Mouse (Mus musculus) embryonic fibroblast, embryonic 13.5 days (primary cell): ENCODE data around the gene Coro2a. TPM values are rescaled to one million over a fixed set of nuclear protein-coding genes. Genes with fewer than 3 reads are reported as not detected.
"Not testable (repeated sequence)": the region's sequence is repeated elsewhere in the genome, so short reads cannot be mapped to it uniquely, and the experiment has no call there.

Experiments
- H3K27ac ChIP-seq: 2 replicates; pipeline ENCODE4 v1.5.1; 2012; ENCODE audit warnings: low read length, control low read depth, inconsistent platforms; ENCODE audit not compliant: insufficient read depth
- H3K4me1 ChIP-seq: 2 replicates; pipeline ENCODE4 v1.6.1; 2011; ENCODE audit warnings: low read length; ENCODE audit not compliant: control insufficient read depth, insufficient read depth
- H3K4me3 ChIP-seq: 2 replicates; pipeline ENCODE4 v1.5.1; 2011; ENCODE audit warnings: mild to moderate bottlenecking, control low read depth, low read length; ENCODE audit not compliant: insufficient read depth
- CTCF ChIP-seq: IDR thresholded peaks from 2 replicates; pipeline ENCODE4 v1.5.1; 2011; ENCODE audit warnings: mild to moderate bottlenecking, control low read depth, low read length, moderate library complexity, borderline replicate concordance; ENCODE audit not compliant: insufficient read depth
- POLR2A ChIP-seq: IDR thresholded peaks from 2 replicates; pipeline ENCODE4 v1.6.1; 2011; ENCODE audit warnings: low read depth, mild to moderate bottlenecking, control low read depth, low read length, moderate library complexity
- polyA plus RNA-seq: library from polyadenylated mRNA; stranded (reverse); fragments of >200 nt; gene quantifications from 2 replicates; pipeline ENCODE4 v1.2.4, GENCODE M21; 2011; ENCODE audit warnings: low read depth; ENCODE audit not compliant: missing spikeins, insufficient read length

The Coro2a gene
- polyA plus RNA-seq, result 0.81 and 0.82 TPM in 2 replicates

DNA sequence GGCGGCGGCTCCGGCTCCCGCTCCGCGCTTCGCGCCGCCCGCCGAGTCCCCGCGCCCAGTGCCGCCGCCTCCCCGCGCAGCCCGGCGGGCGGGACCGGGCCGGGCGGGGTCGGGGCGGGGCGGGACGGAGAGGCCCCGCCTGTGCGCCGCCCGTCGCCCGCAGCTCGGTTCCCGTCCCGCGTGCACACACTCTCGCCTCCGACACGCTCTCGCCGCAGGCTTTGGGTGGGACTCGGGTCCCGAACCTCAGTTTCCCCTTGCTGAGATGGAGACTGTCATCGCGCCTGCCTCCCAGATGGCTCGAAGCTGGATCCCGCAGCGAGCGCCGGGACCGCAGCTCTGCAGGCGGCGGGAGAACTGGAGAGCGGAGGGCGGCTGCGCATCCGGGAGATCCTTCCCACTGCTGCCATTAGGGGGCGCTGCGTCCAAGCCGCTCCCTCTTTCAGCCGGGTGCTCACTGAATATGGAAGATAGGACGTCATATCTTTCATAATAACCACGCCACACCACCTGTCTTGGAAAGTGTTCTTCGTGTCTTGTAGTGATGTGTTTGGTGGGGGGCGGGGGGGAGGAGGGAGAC is at the start of gene Coro2a:
Coro2a (minus strand) TSS at position 359 of the 580 bp plus-strand sequence.
- no peak for TF ChIP-seq POLR2A
- TF ChIP-seq CTCF, result peak; percentile 83
- Histone ChIP-seq H3K27ac (no peak within 1 kb of the TSS), H3K4me1 (no peaks in the 10 kb centered on the region), H3K4me3 (peak within 1 kb of the TSS; percentile 53)

- H3K27ac ChIP-seq, result peak within 1 kb of the TSS; percentile 74
- no peak for TF ChIP-seq CTCF
- peak; percentile 59 for TF ChIP-seq POLR2A
- no peaks in the 10 kb centered on the region for H3K4me1 ChIP-seq
- peak within 1 kb of the TSS; percentile 85 for H3K4me3 ChIP-seq
These were observed 48.2 kb upstream of the Coro2a start, which contains the start of gene Tbc1d2 for GRCm38 (mm10) chr4:46650086-46650753. TSS of gene Tbc1d2 (minus strand) at chr4:46650209.

- Histone ChIP-seq H3K4me1 (no peaks in the 10 kb centered on the region), H3K27ac (peak overlapping the region; percentile 74), H3K4me3 (peak overlapping the region; percentile 85)
- TF ChIP-seq CTCF, result no peak
- TF ChIP-seq POLR2A, result no peak
These were observed 47.2 kb upstream of the Coro2a start for GRCm38 (mm10) chr4:46649161-46649560.

DNA sequence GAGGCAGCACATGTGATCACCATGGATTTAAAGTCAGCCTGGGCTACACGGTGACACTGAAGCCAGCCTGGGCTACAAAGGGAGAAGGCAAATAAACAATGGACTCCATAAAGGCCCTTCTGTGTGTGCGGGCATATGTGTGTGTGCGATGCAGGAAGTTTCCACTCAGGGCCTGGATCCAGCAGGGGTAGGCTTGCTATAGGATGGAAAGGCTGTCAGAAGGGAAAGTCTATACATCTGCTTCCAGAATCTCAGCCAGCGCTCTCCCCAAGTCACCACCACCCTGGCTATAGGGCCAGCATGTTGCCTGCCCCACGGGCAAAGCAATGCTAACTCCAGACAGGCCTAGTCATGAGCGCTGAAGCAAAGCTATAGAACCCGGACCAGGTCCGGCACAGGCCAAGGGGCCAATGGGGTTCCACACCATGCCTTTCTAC is 41.7 kb upstream of the Coro2a start:
- TF ChIP-seq POLR2A (no peak), CTCF (no peak)
- Histone ChIP-seq H3K4me1 (peaks cover 2% of the 10 kb centered on the region; the same call in 1 of the 2 replicates), H3K4me3 (no peak overlapping the region), H3K27ac (no peak overlapping the region)

GRCm38 (mm10) chr4:46642924-46643675 is 41.1 kb upstream of the Coro2a start:
- Histone ChIP-seq H3K4me1 (peaks cover 2% of the 10 kb centered on the region; the same call in 1 of the 2 replicates), H3K27ac (0 out of 2 replicates have a peak overlapping the region, but pooled peaks have one; percentile 13), H3K4me3 (no peak overlapping the region)
- no peak for TF ChIP-seq POLR2A
- no peak for TF ChIP-seq CTCF

- H3K27ac ChIP-seq, result no peak overlapping the region
- TF ChIP-seq CTCF (no peak), POLR2A (no peak)
- H3K4me3 ChIP-seq, result no peak overlapping the region
- H3K4me1 ChIP-seq, result peaks cover 2% of the 10 kb centered on the region; the same call in 1 of the 2 replicates
These were observed 39.3 kb upstream of the Coro2a start for GRCm38 (mm10) chr4:46641283-46641682.

DNA sequence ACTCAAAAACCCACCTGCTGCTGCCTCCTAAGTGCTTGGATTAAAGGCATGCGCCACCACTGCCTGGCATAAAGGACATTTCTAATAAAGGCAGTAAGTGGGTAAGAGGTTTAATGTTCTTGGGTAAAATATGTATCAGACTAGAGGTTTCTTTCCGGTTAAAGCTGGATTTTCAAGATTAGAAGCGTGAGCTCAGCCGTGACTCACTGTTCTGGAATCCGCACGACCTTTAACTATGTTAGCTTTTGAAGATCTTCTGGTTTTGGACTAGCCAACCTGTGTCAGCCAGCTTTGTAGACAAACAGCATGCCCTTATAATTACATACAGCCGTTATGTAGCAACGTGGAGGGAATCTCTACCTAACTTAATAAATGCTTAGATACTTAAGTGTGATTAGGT is 37.9 kb upstream of the Coro2a start:
- Histone ChIP-seq H3K4me3 (no peak overlapping the region), H3K4me1 (peaks cover 2% of the 10 kb centered on the region; the same call in 1 of the 2 replicates), H3K27ac (0 out of 2 replicates have a peak overlapping the region, but pooled peaks have one; percentile 12)
- TF ChIP-seq POLR2A, result no peak
- no peak for TF ChIP-seq CTCF

DNA sequence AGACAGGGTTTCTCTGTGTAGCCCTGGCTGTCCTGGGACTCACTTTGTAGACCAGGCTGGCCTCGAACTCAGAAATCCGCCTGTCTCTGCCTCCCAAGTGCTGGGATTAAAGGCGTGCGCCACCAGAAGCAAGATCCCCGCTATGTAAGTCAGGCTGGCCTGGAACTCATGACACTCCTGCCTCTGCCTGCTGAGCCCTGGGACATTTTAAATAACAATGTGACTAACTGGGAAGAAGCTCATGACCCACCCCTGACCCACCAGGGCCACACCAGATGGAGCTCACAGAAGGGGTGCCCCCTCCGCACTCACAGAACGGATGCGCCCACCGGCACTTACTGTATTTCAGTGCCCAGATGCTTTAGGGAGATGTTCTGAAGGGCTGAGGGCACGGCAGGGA is 35.2 kb upstream of the Coro2a start:
- not testable (repeated sequence) for H3K4me1 ChIP-seq

GRCm38 (mm10) chr4:46635702-46636430 is 33.9 kb upstream of the Coro2a start:
- Histone ChIP-seq H3K4me3 (no peak overlapping the region), H3K27ac (no peak overlapping the region), H3K4me1 (0 out of 2 replicates have a peak, but pooled peaks cover 2% of the 10 kb centered on the region)
- no peak for TF ChIP-seq POLR2A

More for the DNA sequence above, 35.2 kb upstream of the Coro2a start:
- H3K4me3 ChIP-seq, H3K27ac ChIP-seq: not testable (repeated sequence)
